Mouse (Mus musculus): ENCODE data around the gene Gm10639. TPM values are rescaled to one million over a fixed set of nuclear protein-coding genes. Genes with fewer than 3 reads are reported as not detected.
"Not testable (repeated sequence)": the region's sequence is repeated elsewhere in the genome, so short reads cannot be mapped to it uniquely, and the experiment has no call there.

Gm10639 gene
- not detected in 2 replicates for polyA plus RNA-seq (2015; fragmentation: Nextera tagmentation; extraction: Ambion mirVana)

GRCm38 (mm10) chr9:78289723-78290122 lies at the start of gene Gm10639:
Gm10639 (plus strand) TSS chr9:78289923.
- not testable (repeated sequence) for H3K4me1 ChIP-seq (ENCODE audit: control insufficient read depth, insufficient read depth, low read length); H3K27me3 ChIP-seq (ENCODE audit: control insufficient read depth, insufficient read depth, low read length); H3K9me3 ChIP-seq (replicated peaks; ENCODE audit: control insufficient read depth, low read length); ATAC-seq (replicated peaks; ENCODE audit: extremely low read depth, insufficient read depth, low FRiP score); H3K36me3 ChIP-seq (ENCODE audit: control insufficient read depth, insufficient read depth); H3K4me3 ChIP-seq (ENCODE audit: low read length); H3K4me2 ChIP-seq (ENCODE audit: low read depth, low read length); H3K9ac ChIP-seq (ENCODE audit: low read length); H3K27ac ChIP-seq (ENCODE audit: low read length)
- WGBS: 82% methylated on average over 3 of the region's 3 CpGs

GRCm38 (mm10) chr9:78255683-78256470 lies 33.8 kb upstream of the Gm10639 start:
- H3K27ac ChIP-seq (ENCODE audit: low read length); H3K36me3 ChIP-seq (ENCODE audit: control insufficient read depth, insufficient read depth); H3K4me3 ChIP-seq (ENCODE audit: low read length); H3K9ac ChIP-seq (ENCODE audit: low read length); H3K4me1 ChIP-seq (ENCODE audit: control insufficient read depth, insufficient read depth, low read length); ATAC-seq (replicated peaks; ENCODE audit: extremely low read depth, insufficient read depth, low FRiP score); H3K27me3 ChIP-seq (ENCODE audit: control insufficient read depth, insufficient read depth, low read length); H3K4me2 ChIP-seq (ENCODE audit: low read depth, low read length); H3K9me3 ChIP-seq (replicated peaks; ENCODE audit: control insufficient read depth, low read length): not testable (repeated sequence)
- WGBS: 65% methylated on average over 4 of the region's 4 CpGs

- H3K9ac ChIP-seq (ENCODE audit: low read length); H3K27me3 ChIP-seq (ENCODE audit: control insufficient read depth, insufficient read depth, low read length); H3K27ac ChIP-seq (ENCODE audit: low read length); H3K36me3 ChIP-seq (ENCODE audit: control insufficient read depth, insufficient read depth); H3K4me2 ChIP-seq (ENCODE audit: low read depth, low read length); H3K9me3 ChIP-seq (replicated peaks; ENCODE audit: control insufficient read depth, low read length); ATAC-seq (replicated peaks; ENCODE audit: extremely low read depth, insufficient read depth, low FRiP score); H3K4me1 ChIP-seq (ENCODE audit: control insufficient read depth, insufficient read depth, low read length); H3K4me3 ChIP-seq (ENCODE audit: low read length): not testable (repeated sequence)
- 65% methylated on average over 1 of the region's 3 CpGs for whole genome bisulfite sequencing
Measured at GRCm38 (mm10) chr9:78256914-78257313, 32.8 kb upstream of the Gm10639 start, which contains the start of gene Gm3776. Gm3776 (plus strand) TSS chr9:78257129.

- H3K27me3 ChIP-seq (ENCODE audit: control insufficient read depth, insufficient read depth, low read length); H3K36me3 ChIP-seq (ENCODE audit: control insufficient read depth, insufficient read depth); H3K4me3 ChIP-seq (ENCODE audit: low read length); H3K27ac ChIP-seq (ENCODE audit: low read length); H3K9me3 ChIP-seq (replicated peaks; ENCODE audit: control insufficient read depth, low read length); ATAC-seq (replicated peaks; ENCODE audit: extremely low read depth, insufficient read depth, low FRiP score); H3K4me2 ChIP-seq (ENCODE audit: low read depth, low read length); H3K9ac ChIP-seq (ENCODE audit: low read length); H3K4me1 ChIP-seq (ENCODE audit: control insufficient read depth, insufficient read depth, low read length): not testable (repeated sequence)
- 0% methylated on average over 1 of the region's 6 CpGs for WGBS
Measured at GRCm38 (mm10) chr9:78259688-78260087, 30.0 kb upstream of the Gm10639 start.

- 72% methylated on average over 3 of the region's 3 CpGs for WGBS
- not testable (repeated sequence) for H3K9me3 ChIP-seq (replicated peaks; ENCODE audit: control insufficient read depth, low read length); H3K9ac ChIP-seq (ENCODE audit: low read length); H3K27ac ChIP-seq (ENCODE audit: low read length); ATAC-seq (replicated peaks; ENCODE audit: extremely low read depth, insufficient read depth, low FRiP score); H3K27me3 ChIP-seq (ENCODE audit: control insufficient read depth, insufficient read depth, low read length); H3K4me1 ChIP-seq (ENCODE audit: control insufficient read depth, insufficient read depth, low read length); H3K4me3 ChIP-seq (ENCODE audit: low read length); H3K36me3 ChIP-seq (ENCODE audit: control insufficient read depth, insufficient read depth); H3K4me2 ChIP-seq (ENCODE audit: low read depth, low read length)
Measured at GRCm38 (mm10) chr9:78270945-78271344, 18.8 kb upstream of the Gm10639 start.

- H3K9ac ChIP-seq (ENCODE audit: low read length); H3K27ac ChIP-seq (ENCODE audit: low read length); H3K36me3 ChIP-seq (ENCODE audit: control insufficient read depth, insufficient read depth); H3K4me1 ChIP-seq (ENCODE audit: control insufficient read depth, insufficient read depth, low read length); H3K4me3 ChIP-seq (ENCODE audit: low read length); ATAC-seq (replicated peaks; ENCODE audit: extremely low read depth, insufficient read depth, low FRiP score); H3K27me3 ChIP-seq (ENCODE audit: control insufficient read depth, insufficient read depth, low read length); H3K9me3 ChIP-seq (replicated peaks; ENCODE audit: control insufficient read depth, low read length); H3K4me2 ChIP-seq (ENCODE audit: low read depth, low read length): not testable (repeated sequence)
- WGBS: 66% methylated on average over 4 of the region's 4 CpGs
Measured at GRCm38 (mm10) chr9:78282002-78282711, 7.6 kb upstream of the Gm10639 start.

- H3K4me2 ChIP-seq (ENCODE audit: low read depth, low read length); ATAC-seq (replicated peaks; ENCODE audit: extremely low read depth, insufficient read depth, low FRiP score); H3K27ac ChIP-seq (ENCODE audit: low read length): not testable (repeated sequence)
Measured at GRCm38 (mm10) chr9:78289063-78289462, 660 bp upstream of the Gm10639 start.

GRCm38 (mm10) chr9:78292462-78292861 lies 2.7 kb downstream of the Gm10639 start:
- H3K4me1 ChIP-seq (ENCODE audit: control insufficient read depth, insufficient read depth, low read length); H3K4me3 ChIP-seq (ENCODE audit: low read length); H3K27ac ChIP-seq (ENCODE audit: low read length); H3K9ac ChIP-seq (ENCODE audit: low read length); ATAC-seq (replicated peaks; ENCODE audit: extremely low read depth, insufficient read depth, low FRiP score); H3K9me3 ChIP-seq (replicated peaks; ENCODE audit: control insufficient read depth, low read length); H3K36me3 ChIP-seq (ENCODE audit: control insufficient read depth, insufficient read depth); H3K27me3 ChIP-seq (ENCODE audit: control insufficient read depth, insufficient read depth, low read length); H3K4me2 ChIP-seq (ENCODE audit: low read depth, low read length): not testable (repeated sequence)
- 72% methylated on average over 8 of the region's 8 CpGs for WGBS

More at GRCm38 (mm10) chr9:78289063-78289462, 660 bp upstream of the Gm10639 start:
- 33% methylated on average over 1 of the region's 1 CpGs for WGBS
- not testable (repeated sequence) for H3K4me3 ChIP-seq (ENCODE audit: low read length); H3K27me3 ChIP-seq (ENCODE audit: control insufficient read depth, insufficient read depth, low read length); H3K4me1 ChIP-seq (ENCODE audit: control insufficient read depth, insufficient read depth, low read length); H3K36me3 ChIP-seq (ENCODE audit: control insufficient read depth, insufficient read depth); H3K9me3 ChIP-seq (replicated peaks; ENCODE audit: control insufficient read depth, low read length); H3K9ac ChIP-seq (ENCODE audit: low read length)

GRCm38 (mm10) chr9:78293683-78294082 lies 4.0 kb downstream of the Gm10639 start:
- not testable (repeated sequence) for H3K27ac ChIP-seq (ENCODE audit: low read length); H3K4me3 ChIP-seq (ENCODE audit: low read length)
- WGBS: 55% methylated on average over 1 of the region's 1 CpGs

More at GRCm38 (mm10) chr9:78293683-78294082, 4.0 kb downstream of the Gm10639 start:
- H3K9me3 ChIP-seq (replicated peaks; ENCODE audit: control insufficient read depth, low read length); H3K4me1 ChIP-seq (ENCODE audit: control insufficient read depth, insufficient read depth, low read length); H3K9ac ChIP-seq (ENCODE audit: low read length); H3K36me3 ChIP-seq (ENCODE audit: control insufficient read depth, insufficient read depth); H3K27me3 ChIP-seq (ENCODE audit: control insufficient read depth, insufficient read depth, low read length); ATAC-seq (replicated peaks; ENCODE audit: extremely low read depth, insufficient read depth, low FRiP score); H3K4me2 ChIP-seq (ENCODE audit: low read depth, low read length): not testable (repeated sequence)
